Mouse (Mus musculus): ENCODE results near the gene Ttyh3. TPM values are rescaled to one million over a fixed set of nuclear protein-coding genes. Genes with fewer than 3 reads are reported as not detected.

The Ttyh3 gene
- polyA plus RNA-seq, 1 experiment: 280 TPM

- peak; percentile 97 for DNase-seq (ENCODE audit: low read depth)
- TF ChIP-seq POLR2A (IDR thresholded peaks at IDR 0.05; ENCODE audit: borderline replicate concordance, extremely low read depth, insufficient read depth, insufficient read length, poor library complexity, severe bottlenecking): peak; percentile 93
- TF ChIP-seq CTCF (IDR thresholded peaks at IDR 0.05; ENCODE audit: borderline replicate concordance, extremely low read depth, insufficient read depth, insufficient read length): no peak
Measured at GRCm38 (mm10) chr5:140607001-140607835, 41.6 kb downstream of the Ttyh3 start, which contains the start of gene Lfng. Gene Lfng (plus strand): TSS chr5:140607320.

- DNase-seq (ENCODE audit: low read depth): no peak
Measured at GRCm38 (mm10) chr5:140606386-140606785, 42.4 kb downstream of the Ttyh3 start.

DNA sequence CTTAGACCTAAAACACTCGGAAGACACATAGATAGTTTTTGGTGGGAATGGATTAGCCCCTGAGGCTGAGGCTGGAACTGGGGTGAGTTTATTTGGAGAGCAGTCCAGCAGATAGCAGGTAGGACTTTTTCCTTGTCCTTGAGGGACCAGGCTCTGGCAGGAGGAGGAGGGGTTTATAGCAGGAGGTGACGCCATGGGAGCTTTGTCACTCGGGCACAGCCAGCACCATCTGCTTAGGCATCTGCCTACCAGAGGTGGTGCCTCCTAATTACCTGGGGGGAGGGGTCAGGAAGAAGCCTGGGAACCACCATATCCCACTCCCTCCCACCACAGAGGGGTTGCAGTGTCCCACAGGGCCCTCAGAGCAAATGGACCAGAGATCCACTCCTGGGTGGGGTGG is 43.6 kb downstream of the Ttyh3 start:
- peak; percentile 60 for DNase-seq (ENCODE audit: low read depth)
- no peak for TF ChIP-seq CTCF (IDR thresholded peaks at IDR 0.05; ENCODE audit: borderline replicate concordance, extremely low read depth, insufficient read depth, insufficient read length)

More at GRCm38 (mm10) chr5:140606386-140606785, 42.4 kb downstream of the Ttyh3 start:
- TF ChIP-seq POLR2A (IDR thresholded peaks at IDR 0.05; ENCODE audit: borderline replicate concordance, extremely low read depth, insufficient read depth, insufficient read length, poor library complexity, severe bottlenecking) (no peak), CTCF (IDR thresholded peaks at IDR 0.05; ENCODE audit: borderline replicate concordance, extremely low read depth, insufficient read depth, insufficient read length) (no peak)

DNA sequence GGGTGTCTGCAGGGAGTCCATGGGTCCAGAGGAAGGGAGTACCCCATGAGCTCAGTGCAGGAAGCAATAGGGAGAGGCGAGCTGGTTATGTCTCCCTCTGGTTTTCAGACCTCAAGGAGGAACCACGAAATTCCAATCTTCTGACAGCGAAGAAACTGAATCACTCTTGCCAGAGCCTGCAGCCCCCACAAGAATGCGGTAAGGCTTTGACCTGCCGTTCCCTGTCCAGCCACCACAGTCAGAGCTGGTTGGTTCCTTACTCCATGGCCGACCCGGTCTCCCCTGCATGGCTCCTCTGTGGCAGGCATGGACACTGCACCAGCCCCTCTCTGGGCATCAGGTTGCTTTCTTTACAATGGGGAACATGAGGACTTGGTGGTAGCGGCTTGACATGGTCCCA is 44.4 kb downstream of the Ttyh3 start:
- DNase-seq (ENCODE audit: low read depth): no peak
- TF ChIP-seq CTCF (IDR thresholded peaks at IDR 0.05; ENCODE audit: borderline replicate concordance, extremely low read depth, insufficient read depth, insufficient read length) (no peak), POLR2A (IDR thresholded peaks at IDR 0.05; ENCODE audit: borderline replicate concordance, extremely low read depth, insufficient read depth, insufficient read length, poor library complexity, severe bottlenecking) (no peak)

DNA sequence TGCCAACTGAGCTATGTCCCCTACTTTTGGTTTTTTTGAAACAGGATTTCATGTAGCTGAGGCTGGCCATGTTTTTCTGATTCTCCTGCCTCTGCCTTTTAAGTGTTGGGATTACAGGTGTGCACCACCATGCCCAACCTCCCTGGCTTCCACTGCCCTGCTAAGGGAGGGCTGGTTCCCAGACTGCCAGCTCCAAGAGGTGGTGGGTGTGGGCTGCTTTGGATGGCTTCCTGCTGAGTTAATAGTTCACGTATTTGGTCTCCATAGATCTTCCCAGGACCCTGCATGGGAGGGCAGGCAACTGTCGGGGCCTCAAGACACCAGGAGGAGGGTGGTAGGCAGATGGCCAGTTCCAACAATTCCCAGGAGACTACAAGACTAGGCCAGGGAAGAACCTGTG is 46.3 kb downstream of the Ttyh3 start:
- TF ChIP-seq POLR2A (IDR thresholded peaks at IDR 0.05; ENCODE audit: borderline replicate concordance, extremely low read depth, insufficient read depth, insufficient read length, poor library complexity, severe bottlenecking): no peak
- TF ChIP-seq CTCF (IDR thresholded peaks at IDR 0.05; ENCODE audit: borderline replicate concordance, extremely low read depth, insufficient read depth, insufficient read length): no peak
- DNase-seq (ENCODE audit: low read depth): no peak

DNA sequence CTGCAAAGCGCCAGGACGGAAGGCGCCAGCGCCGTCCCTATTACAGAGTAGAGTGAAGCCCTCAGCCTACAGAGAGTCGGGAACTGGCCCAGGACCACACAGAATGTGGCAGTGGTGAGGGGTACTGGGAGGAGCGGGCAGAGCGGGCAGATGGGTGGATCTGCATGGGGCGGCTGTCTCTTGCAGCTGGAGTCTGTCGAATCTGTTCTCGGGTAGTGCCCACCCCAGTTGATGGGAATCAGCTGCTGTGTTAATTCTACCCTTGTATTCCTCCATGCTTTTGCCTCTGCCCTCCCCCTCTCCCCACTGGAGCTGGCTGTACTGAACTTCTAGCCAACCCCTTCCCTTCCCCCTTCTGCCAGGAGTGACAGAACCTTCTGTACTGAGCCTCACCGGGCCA is 47.1 kb downstream of the Ttyh3 start:
- no peak for TF ChIP-seq POLR2A (IDR thresholded peaks at IDR 0.05; ENCODE audit: borderline replicate concordance, extremely low read depth, insufficient read depth, insufficient read length, poor library complexity, severe bottlenecking)
- no peak for TF ChIP-seq CTCF (IDR thresholded peaks at IDR 0.05; ENCODE audit: borderline replicate concordance, extremely low read depth, insufficient read depth, insufficient read length)
- DNase-seq (ENCODE audit: low read depth): peak; percentile 70

DNA sequence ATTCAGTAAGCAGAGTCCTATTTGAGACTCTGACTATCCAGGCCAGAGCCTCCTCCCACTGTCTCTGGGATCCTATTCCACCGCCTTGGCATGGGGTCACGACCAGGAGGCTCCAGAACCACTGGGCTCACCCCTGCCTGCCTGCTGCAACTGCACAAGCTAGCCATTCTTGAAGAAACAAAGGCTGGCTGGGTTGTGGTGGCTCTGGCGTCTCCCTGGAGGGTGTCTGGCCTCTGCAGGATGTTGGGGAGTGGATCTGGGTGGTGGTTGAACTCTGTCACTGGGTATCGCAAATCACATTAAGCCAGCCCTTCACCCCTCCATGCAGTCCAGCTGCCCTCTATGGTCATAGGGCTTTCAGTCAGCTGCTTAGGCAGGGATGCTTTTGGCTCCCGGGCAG is 48.9 kb downstream of the Ttyh3 start:
- no peak for TF ChIP-seq CTCF (IDR thresholded peaks at IDR 0.05; ENCODE audit: borderline replicate concordance, extremely low read depth, insufficient read depth, insufficient read length)
- TF ChIP-seq POLR2A (IDR thresholded peaks at IDR 0.05; ENCODE audit: borderline replicate concordance, extremely low read depth, insufficient read depth, insufficient read length, poor library complexity, severe bottlenecking): no peak
- no peak for DNase-seq (ENCODE audit: low read depth)

- TF ChIP-seq POLR2A (IDR thresholded peaks at IDR 0.05; ENCODE audit: borderline replicate concordance, extremely low read depth, insufficient read depth, insufficient read length, poor library complexity, severe bottlenecking) (no peak), CTCF (IDR thresholded peaks at IDR 0.05; ENCODE audit: borderline replicate concordance, extremely low read depth, insufficient read depth, insufficient read length) (no peak)
- DNase-seq (ENCODE audit: low read depth): no peak
Measured at GRCm38 (mm10) chr5:140597787-140598186, 51.0 kb downstream of the Ttyh3 start.

GRCm38 (mm10) chr5:140596927-140597588 is 51.8 kb downstream of the Ttyh3 start:
- no peak for TF ChIP-seq CTCF (IDR thresholded peaks at IDR 0.05; ENCODE audit: borderline replicate concordance, extremely low read depth, insufficient read depth, insufficient read length)
- no peak for TF ChIP-seq POLR2A (IDR thresholded peaks at IDR 0.05; ENCODE audit: borderline replicate concordance, extremely low read depth, insufficient read depth, insufficient read length, poor library complexity, severe bottlenecking)
- DNase-seq (ENCODE audit: low read depth): no peak

DNA sequence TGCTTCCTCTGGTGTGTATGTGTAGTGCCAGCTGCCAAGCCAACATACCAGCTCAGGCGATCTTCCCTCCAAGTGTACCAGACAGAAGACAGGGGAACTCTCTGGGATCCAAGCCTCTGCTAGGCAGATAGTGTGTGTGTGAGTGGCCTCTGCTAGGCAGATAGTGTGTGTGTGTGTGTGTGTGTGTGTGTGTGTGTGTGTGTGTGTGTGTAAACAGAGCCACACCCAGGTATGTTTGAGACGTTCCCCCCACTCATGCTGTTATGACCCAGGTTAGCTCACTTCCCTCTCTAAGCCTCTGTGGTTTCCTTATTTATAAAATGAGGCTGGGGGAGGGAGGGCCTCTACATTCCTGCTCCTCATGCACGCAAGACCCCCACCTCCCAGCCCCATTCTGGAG is 52.4 kb downstream of the Ttyh3 start:
- TF ChIP-seq CTCF (IDR thresholded peaks at IDR 0.05; ENCODE audit: borderline replicate concordance, extremely low read depth, insufficient read depth, insufficient read length) (no peak), POLR2A (IDR thresholded peaks at IDR 0.05; ENCODE audit: borderline replicate concordance, extremely low read depth, insufficient read depth, insufficient read length, poor library complexity, severe bottlenecking) (no peak)
- no peak for DNase-seq (ENCODE audit: low read depth)

DNA sequence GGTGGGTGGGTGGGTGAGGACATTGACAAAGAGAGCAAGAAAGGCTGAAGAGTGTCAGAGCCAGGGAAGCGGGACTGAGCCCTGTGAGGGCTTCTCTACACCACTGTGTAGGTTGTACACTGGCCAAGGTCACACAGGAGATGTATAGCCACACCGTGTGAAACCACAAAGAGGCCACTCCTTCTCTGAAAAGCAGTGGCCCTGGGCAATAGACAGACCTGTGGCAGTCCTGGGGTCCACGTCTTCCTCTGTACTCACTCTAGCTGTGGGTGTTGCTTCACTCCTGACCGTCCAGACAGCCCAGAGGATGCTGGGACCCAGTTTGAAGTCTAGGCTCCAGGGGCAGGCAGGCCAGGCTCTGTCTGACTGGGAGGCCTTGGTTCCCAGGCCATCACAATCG is 54.0 kb downstream of the Ttyh3 start:
- no peak for DNase-seq (ENCODE audit: low read depth)
- TF ChIP-seq POLR2A (IDR thresholded peaks at IDR 0.05; ENCODE audit: borderline replicate concordance, extremely low read depth, insufficient read depth, insufficient read length, poor library complexity, severe bottlenecking) (no peak), CTCF (IDR thresholded peaks at IDR 0.05; ENCODE audit: borderline replicate concordance, extremely low read depth, insufficient read depth, insufficient read length) (no peak)

Measured in brain, embryonic 14.5 days (tissue).